Mouse (Mus musculus): ENCODE results near the gene Ptch1.

GRCm38 (mm10) chr13:63552291-63552932 is 21.0 kb downstream of the Ptch1 start:
- TF ChIP-seq ZKSCAN1 (IDR thresholded peaks at IDR 0.05; ENCODE audit: borderline replicate concordance, low read depth, low read length) (no peak), USF2 (conservative IDR thresholded peaks at IDR 0.05; ENCODE audit: low read depth, low read length) (no peak), POLR2AphosphoS2 (IDR thresholded peaks at IDR 0.05; ENCODE audit: low read depth, low read length) (no peak), MAFK (IDR thresholded peaks at IDR 0.05; ENCODE audit: insufficient replicate concordance, low read length) (no peak), POLR2A (IDR thresholded peaks at IDR 0.05; ENCODE audit: low read depth, low read length) (no peak), CHD2 (IDR thresholded peaks at IDR 0.05; ENCODE audit: low read length) (no peak), CTCF (conservative IDR thresholded peaks at IDR 0.05 in 1 of 2, IDR thresholded peaks at IDR 0.05 in 1 of 2; ENCODE audit: low read depth in 2 of 2, low read length in 2 of 2) (no peak), EP300 (IDR thresholded peaks at IDR 0.05; ENCODE audit: low read length) (no peak), RCOR1 (conservative IDR thresholded peaks at IDR 0.05; ENCODE audit: low read depth, low read length) (no peak), E2F4 (IDR thresholded peaks at IDR 0.05; ENCODE audit: insufficient replicate concordance, low read depth, low read length) (no peak), JUND (conservative IDR thresholded peaks at IDR 0.05; ENCODE audit: low read depth, low read length) (no peak), CHD1 (IDR thresholded peaks at IDR 0.05; ENCODE audit: low read depth, low read length) (no peak)

Data from CH12.LX (cell line).